Mouse (Mus musculus) G1E (cell line): ENCODE data around the gene Zbed5.

Experiments
- CTCF ChIP-seq: IDR thresholded peaks from 2 replicates; pipeline ENCODE4 v1.5.1; 2012; ENCODE audit warnings: low read depth, low read length, inconsistent platforms, mixed read lengths
- GATA1 ChIP-seq: IDR thresholded peaks from 2 replicates; pipeline ENCODE4 v1.6.1; 2012; ENCODE audit warnings: borderline replicate concordance, low read length, inconsistent platforms, mixed read lengths
- POLR2AphosphoS5 ChIP-seq: IDR thresholded peaks from 2 replicates; pipeline ENCODE4 v1.6.1; 2012; ENCODE audit warnings: low read depth, low read length, inconsistent platforms; ENCODE audit not compliant: insufficient replicate concordance
- TAL1 ChIP-seq: conservative IDR thresholded peaks from 2 replicates; pipeline ENCODE4 v1.6.1; 2012; ENCODE audit warnings: low read depth, low read length, inconsistent platforms, mixed read lengths

GRCm38 (mm10) chr5:129925933-129926332 lies 30.4 kb downstream of the Zbed5 start:
- TF ChIP-seq CTCF (no peak), TAL1 (no peak), POLR2AphosphoS5 (no peak), GATA1 (no peak)
